Mouse (Mus musculus): ENCODE data around the gene R3hdm1.

DNA sequence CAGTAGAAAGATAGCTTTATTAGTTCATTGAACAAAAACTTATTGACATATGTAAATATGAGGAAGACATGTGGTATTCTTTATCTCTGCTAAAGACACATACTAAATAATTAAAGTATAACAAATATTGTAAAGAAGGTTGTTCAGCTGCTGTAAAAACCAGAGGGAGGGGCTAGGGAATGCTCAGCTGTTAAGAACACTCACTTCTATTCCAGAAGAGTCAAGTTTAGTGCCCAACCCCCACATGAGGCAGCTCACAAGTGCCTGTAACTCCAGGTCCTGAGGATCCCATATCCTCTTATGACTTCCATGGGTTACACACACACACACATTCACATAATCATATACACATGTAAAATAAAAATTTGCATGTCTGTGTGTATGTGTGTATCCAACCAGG lies 67.0 kb downstream of the R3hdm1 start:
- TF ChIP-seq GATA1 (IDR thresholded peaks at IDR 0.05; ENCODE audit: borderline replicate concordance, low read length) (no peak), FLI1 (IDR thresholded peaks at IDR 0.05; ENCODE audit: low read length) (no peak)

Measured in megakaryocyte, embryonic 14.5 days (primary cell).